Comparison of ENCODE assay signal across 16 mouse cellular contexts in genomic region chr14:110047748-110048147, GRCm38 (mm10).
DNase-seq lines count a peak whose midpoint lies in the region; ATAC-seq lines count a peak whose summit lies in the region.
"Had no signal": no experiment of that assay in that cellular context is flagged by ENCODE, and none has a peak within 500 bp of the region (broad histone marks: within the 10 kb centered on the region; RNA-seq: fewer than 3 reads in every experiment).

No protein-coding gene starts in this region.

- H3K4me2 ChIP-seq in forebrain, embryonic 13.5 days: no peak overlapping the region
- no peak overlapping the region for H3K4me2 ChIP-seq in forebrain, embryonic 16.5 days (ENCODE audit: low read length)
- H3K4me2 ChIP-seq: embryonic facial prominence, embryonic 13.5 days; heart, embryonic 13.5 days; neural tube, embryonic 13.5 days had no signal

- no peak overlapping the region for H3K27ac ChIP-seq in forebrain, embryonic 13.5 days
- H3K27ac ChIP-seq in forebrain, embryonic 16.5 days (ENCODE audit: low read length): no peak overlapping the region
- H3K27ac ChIP-seq: embryonic facial prominence, embryonic 13.5 days; gastrocnemius, adult 2 months; heart, embryonic 13.5 days; neural tube, embryonic 13.5 days had no signal

- peak; percentile 4 for DNase-seq in retina, postnatal 1 day
- DNase-seq in retina, embryonic 14.5 days (ENCODE audit: low spot score): no peak
- DNase-seq in hindlimb bud, embryonic 11.5 days (ENCODE audit: extremely low spot score, low read depth, low spot score): peak; percentile 24
- DNase-seq in adrenal gland, postnatal 14 days: no peak
- DNase-seq in adrenal gland, postnatal 25 days: no peak
- DNase-seq: cerebellum, postnatal 10 days; gastrocnemius, adult 2 months; heart, postnatal 36 days; lung, adult 18-20 months had no signal

- H3K4me3 ChIP-seq in forebrain, embryonic 13.5 days: no peak overlapping the region
- no peak overlapping the region for H3K4me3 ChIP-seq in forebrain, embryonic 16.5 days (replicated peaks; ENCODE audit: low read length)
- H3K4me3 ChIP-seq: embryonic facial prominence, embryonic 13.5 days; gastrocnemius, adult 2 months; heart, embryonic 13.5 days; neural tube, embryonic 13.5 days had no signal

- no peaks in the 10 kb centered on the region for H3K36me3 ChIP-seq in forebrain, embryonic 13.5 days (ENCODE audit: poor library complexity, severe bottlenecking)
- no peaks in the 10 kb centered on the region for H3K36me3 ChIP-seq in forebrain, embryonic 16.5 days (ENCODE audit: control insufficient read depth, insufficient read depth)
- H3K36me3 ChIP-seq: embryonic facial prominence, embryonic 13.5 days; heart, embryonic 13.5 days; neural tube, embryonic 13.5 days had no signal

- no peaks in the 10 kb centered on the region for H3K9me3 ChIP-seq in forebrain, embryonic 13.5 days (replicated peaks)
- no peaks in the 10 kb centered on the region for H3K9me3 ChIP-seq in forebrain, embryonic 16.5 days (ENCODE audit: control insufficient read depth, low read length)
- H3K9me3 ChIP-seq: embryonic facial prominence, embryonic 13.5 days; heart, embryonic 13.5 days; neural tube, embryonic 13.5 days had no signal

- ATAC-seq in forebrain, embryonic 13.5 days: peak; percentile 61; the same call in 1 of the 2 replicates
- ATAC-seq in forebrain, embryonic 16.5 days: no peak
- ATAC-seq: inflammation-experienced regulatory T-cells, adult 6 months; Patski had no signal

- no peak overlapping the region for H3K9ac ChIP-seq in forebrain, embryonic 13.5 days
- H3K9ac ChIP-seq in forebrain, embryonic 16.5 days (replicated peaks; ENCODE audit: low read depth, low read length): no peak overlapping the region
- H3K9ac ChIP-seq: embryonic facial prominence, embryonic 13.5 days; heart, embryonic 13.5 days; neural tube, embryonic 13.5 days had no signal

- H3K27me3 ChIP-seq in forebrain, embryonic 13.5 days: no peaks in the 10 kb centered on the region
- H3K27me3 ChIP-seq in forebrain, embryonic 16.5 days (replicated peaks; ENCODE audit: control insufficient read depth, insufficient read depth, low read length): no peaks in the 10 kb centered on the region
- H3K27me3 ChIP-seq: embryonic facial prominence, embryonic 13.5 days; heart, embryonic 13.5 days; neural tube, embryonic 13.5 days; Patski had no signal

- H3K4me1 ChIP-seq in forebrain, embryonic 13.5 days: no peaks in the 10 kb centered on the region
- H3K4me1 ChIP-seq in forebrain, embryonic 16.5 days (replicated peaks; ENCODE audit: control insufficient read depth, insufficient read depth, low read length): no peaks in the 10 kb centered on the region
- H3K4me1 ChIP-seq: embryonic facial prominence, embryonic 13.5 days; heart, embryonic 13.5 days; neural tube, embryonic 13.5 days had no signal

- 91% methylated on average over 3 of the region's 3 CpGs for WGBS in forebrain, embryonic 13.5 days
- 84% methylated on average over 3 of the region's 3 CpGs for WGBS in forebrain, embryonic 16.5 days

Comparison
In these comparisons a context has a peak if more than half of its experiments do, and no peak if none do; other contexts are left out.
1. DNase-seq: peak in retina, postnatal 1 day (single experiment) and hindlimb bud, embryonic 11.5 days (single experiment); none in retina, embryonic 14.5 days (single experiment), adrenal gland, postnatal 14 days (single experiment) and adrenal gland, postnatal 25 days (single experiment).